Mouse (Mus musculus): ENCODE measurements around the gene Tmx2.

DNA sequence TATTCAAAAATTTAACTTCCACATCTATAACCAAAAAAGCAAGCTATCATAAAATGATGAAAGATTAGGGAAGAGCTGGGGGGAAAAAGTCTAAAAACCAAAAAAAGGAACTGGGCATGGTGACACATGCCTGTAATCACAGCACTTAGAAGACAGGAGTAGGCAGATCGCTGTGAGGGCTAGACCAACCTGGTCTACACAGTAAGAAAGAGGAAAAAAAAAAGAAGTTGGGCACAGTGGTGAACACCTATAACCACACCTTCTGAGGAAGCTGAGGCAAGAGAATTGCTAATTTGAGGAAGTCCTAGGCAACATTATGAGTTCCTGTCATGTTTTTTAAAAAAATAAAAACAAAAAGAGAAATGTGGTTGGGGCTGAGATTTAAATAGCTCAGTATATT is 23.1 kb downstream of the Tmx2 start:
- TF ChIP-seq GATA1 (IDR thresholded peaks at IDR 0.05; ENCODE audit: borderline replicate concordance, low read length) (no peak), FLI1 (IDR thresholded peaks at IDR 0.05; ENCODE audit: low read length) (no peak)

All from megakaryocyte, embryonic 14.5 days (primary cell).